Mouse (Mus musculus): ENCODE measurements around the gene Gpam.
"Not testable (repeated sequence)": the region's sequence is repeated elsewhere in the genome, so short reads cannot be mapped to it uniquely, and the experiment has no call there.

The Gpam gene

GRCm38 (mm10) chr19:55127072-55127718, at the start of gene Gpam:
Gpam (minus strand) TSS chr19:55127238.
- DNase-seq (ENCODE audit: low read depth, low spot score): no peak

GRCm38 (mm10) chr19:55171585-55171984, 44.5 kb upstream of the Gpam start:
- no peak for DNase-seq (ENCODE audit: low read depth, low spot score)

DNA sequence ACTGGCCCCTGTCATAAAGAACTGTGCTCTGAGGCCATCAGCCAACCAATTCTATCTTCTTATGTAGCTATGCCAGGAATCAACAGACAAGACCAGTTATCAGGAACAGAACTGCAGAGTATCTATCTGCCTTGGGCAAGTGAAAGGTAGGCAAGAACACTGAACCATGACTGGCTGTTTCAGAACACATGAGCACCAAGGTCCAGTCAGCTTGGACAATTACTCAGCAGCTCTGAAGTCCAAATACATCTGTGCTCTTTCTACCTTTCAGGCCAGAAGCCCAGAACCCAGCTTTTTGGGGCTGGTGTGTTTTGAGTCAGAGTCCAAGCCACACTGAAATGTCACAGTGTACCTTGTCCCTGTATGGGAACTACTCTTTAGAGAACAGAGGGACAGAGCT, 43.4 kb upstream of the Gpam start:
- DNase-seq (ENCODE audit: low read depth, low spot score): no peak

GRCm38 (mm10) chr19:55169236-55169729, 42.2 kb upstream of the Gpam start:
- DNase-seq (ENCODE audit: low read depth, low spot score): not testable (repeated sequence)

- no peak for DNase-seq (ENCODE audit: low read depth, low spot score)
Measured at GRCm38 (mm10) chr19:55168360-55168759, 41.3 kb upstream of the Gpam start.

DNA sequence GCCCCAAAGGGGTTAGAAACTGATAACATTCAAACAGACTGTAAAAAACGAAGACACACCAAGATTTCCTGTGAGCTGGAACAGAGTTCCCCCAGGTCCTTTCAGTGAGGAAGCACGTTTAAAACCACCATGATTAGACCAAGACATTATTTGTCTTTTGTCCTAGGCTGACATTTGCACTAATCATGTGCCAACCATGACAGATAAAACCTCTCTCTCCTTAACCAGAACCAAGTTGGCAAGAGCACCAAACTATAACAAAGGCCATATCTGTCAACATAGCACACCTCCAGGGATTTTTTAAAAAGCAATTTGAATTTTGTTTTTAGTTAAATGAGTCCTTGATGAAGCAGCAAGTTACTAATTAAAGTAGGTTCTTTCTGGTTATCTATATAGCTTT, 40.7 kb upstream of the Gpam start:
- DNase-seq (ENCODE audit: low read depth, low spot score): no peak

GRCm38 (mm10) chr19:55166741-55167140, 39.7 kb upstream of the Gpam start:
- no peak for DNase-seq (ENCODE audit: low read depth, low spot score)

DNA sequence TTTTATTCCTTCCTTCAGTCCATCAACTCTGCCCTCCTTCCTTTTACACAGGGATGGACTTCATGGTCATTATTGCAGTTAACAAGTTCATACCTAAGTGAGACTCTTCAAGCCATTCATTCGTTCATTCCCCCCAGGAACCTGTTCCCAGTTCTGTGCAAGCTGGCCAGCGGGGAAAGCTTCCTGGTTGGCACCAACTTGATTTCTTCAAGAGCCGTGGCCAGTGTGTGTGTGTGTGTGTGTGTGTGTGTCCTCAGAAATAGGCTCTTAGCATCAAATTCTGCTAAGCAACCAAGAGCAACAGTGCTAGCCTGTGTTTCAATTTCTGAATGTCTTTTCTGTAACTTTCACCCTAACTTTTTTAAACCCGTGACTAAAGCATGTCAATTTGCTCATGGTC, 38.9 kb upstream of the Gpam start:
- no peak for DNase-seq (ENCODE audit: low read depth, low spot score)

GRCm38 (mm10) chr19:55165183-55165865, 38.3 kb upstream of the Gpam start:
- no peak for DNase-seq (ENCODE audit: low read depth, low spot score)

GRCm38 (mm10) chr19:55164162-55164561, 37.1 kb upstream of the Gpam start:
- DNase-seq (ENCODE audit: low read depth, low spot score): no peak

- DNase-seq (ENCODE audit: low read depth, low spot score): no peak
Measured at GRCm38 (mm10) chr19:55162271-55162670, 35.2 kb upstream of the Gpam start.

GRCm38 (mm10) chr19:55159826-55160225, 32.8 kb upstream of the Gpam start:
- DNase-seq (ENCODE audit: low read depth, low spot score): no peak

- no peak for DNase-seq (ENCODE audit: low read depth, low spot score)
Measured at GRCm38 (mm10) chr19:55158606-55159005, 31.6 kb upstream of the Gpam start.

DNA sequence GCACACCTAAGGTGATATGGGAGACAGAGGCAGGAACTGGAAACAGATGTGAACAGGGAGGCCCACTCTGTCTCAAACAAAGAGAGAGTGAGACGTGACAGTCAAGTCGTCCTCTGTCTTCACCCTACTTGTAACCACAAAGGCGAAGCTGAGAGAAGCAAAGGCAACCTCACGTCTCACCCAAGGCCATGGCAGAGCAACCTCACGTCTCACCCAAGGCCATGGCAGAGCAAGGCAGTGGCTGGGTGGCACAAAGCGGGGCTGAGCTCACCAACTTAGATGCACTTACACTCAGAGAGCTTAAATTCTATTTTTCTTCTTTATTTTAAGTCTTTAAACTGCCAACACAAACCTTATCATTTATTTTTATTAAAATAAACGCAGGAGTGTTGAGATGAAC, 30.0 kb upstream of the Gpam start:
- DNase-seq (ENCODE audit: low read depth, low spot score): no peak

- no peak for DNase-seq (ENCODE audit: low read depth, low spot score)
Measured at GRCm38 (mm10) chr19:55152983-55153382, 25.9 kb upstream of the Gpam start.

GRCm38 (mm10) chr19:55152274-55152673, 25.2 kb upstream of the Gpam start:
- not testable (repeated sequence) for DNase-seq (ENCODE audit: low read depth, low spot score)

DNA sequence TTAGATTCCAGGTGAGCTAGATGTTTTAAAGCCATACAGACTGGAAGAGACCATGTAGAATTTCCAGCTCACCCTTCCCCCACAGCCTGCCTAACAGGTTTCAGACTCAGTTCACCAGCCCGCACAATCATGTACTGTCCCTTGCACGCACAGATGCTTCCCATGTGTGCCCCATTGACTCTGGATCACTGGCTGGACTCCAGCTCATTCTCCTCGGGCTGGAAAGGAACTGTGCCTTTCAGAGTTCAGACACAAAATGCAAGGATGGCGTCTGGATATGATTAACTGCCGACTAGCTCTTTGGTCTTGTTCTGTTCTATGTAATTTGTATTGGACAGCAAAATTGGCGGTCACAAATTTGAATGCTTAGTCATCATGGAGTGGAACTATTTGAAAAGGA, 22.6 kb upstream of the Gpam start:
- no peak for DNase-seq (ENCODE audit: low read depth, low spot score)

DNA sequence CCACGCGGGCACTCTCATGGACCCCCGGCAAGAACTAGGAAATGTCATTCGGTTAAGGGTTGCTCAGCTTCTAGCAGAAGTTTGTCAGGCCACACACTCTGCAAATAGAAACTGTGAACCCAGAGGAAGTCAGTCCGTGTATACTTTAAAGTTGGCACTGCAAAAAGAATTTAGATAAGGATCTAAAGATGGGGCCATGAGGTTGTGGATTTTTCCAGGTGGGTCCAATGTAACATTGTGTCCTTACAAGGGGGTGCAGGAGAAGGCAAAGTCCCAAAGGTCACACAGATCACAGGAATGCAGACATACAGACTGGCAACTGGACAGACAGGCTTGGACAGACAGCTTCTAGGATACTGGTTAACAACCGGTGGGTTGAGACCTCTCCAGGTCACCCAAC, 21.1 kb upstream of the Gpam start:
- no peak for DNase-seq (ENCODE audit: low read depth, low spot score)

GRCm38 (mm10) chr19:55147568-55147967, 20.5 kb upstream of the Gpam start:
- DNase-seq (ENCODE audit: low read depth, low spot score): no peak

GRCm38 (mm10) chr19:55145136-55145535, 18.1 kb upstream of the Gpam start:
- DNase-seq (ENCODE audit: low read depth, low spot score): no peak

- no peak for DNase-seq (ENCODE audit: low read depth, low spot score)
Measured at GRCm38 (mm10) chr19:55144691-55145090, 17.7 kb upstream of the Gpam start.

GRCm38 (mm10) chr19:55143391-55144300, 16.6 kb upstream of the Gpam start:
- DNase-seq (ENCODE audit: low read depth, low spot score): no peak
